Comparison of ENCODE assay signal across 16 mouse cellular contexts in genomic region chr1:71595365-71595764, GRCm38 (mm10).
"Had no signal": no experiment of that assay in that cellular context is flagged by ENCODE, and none has a peak within 500 bp of the region (broad histone marks: within the 10 kb centered on the region; RNA-seq: fewer than 3 reads in every experiment).

No protein-coding gene starts in this region.

- H3K27me3 ChIP-seq: lung, embryonic 15.5 days; megakaryocyte, embryonic 14.5 days; midbrain, embryonic 12.5 days; neural tube, embryonic 12.5 days; stomach, embryonic 15.5 days had no signal

- H3K9me3 ChIP-seq: lung, embryonic 15.5 days; midbrain, embryonic 12.5 days; neural tube, embryonic 12.5 days; stomach, embryonic 15.5 days had no signal

- H3K4me3 ChIP-seq: lung, embryonic 15.5 days; megakaryocyte, embryonic 14.5 days; midbrain, embryonic 12.5 days; neural tube, embryonic 12.5 days; stomach, embryonic 15.5 days had no signal

- H3K9ac ChIP-seq: liver, embryonic 14.5 days; lung, embryonic 15.5 days; midbrain, embryonic 12.5 days; neural tube, embryonic 12.5 days; stomach, embryonic 15.5 days had no signal

- H3K27ac ChIP-seq: liver, embryonic 14.5 days; lung, embryonic 15.5 days; macrophage; midbrain, embryonic 12.5 days; neural tube, embryonic 12.5 days; stomach, embryonic 15.5 days; stomach, postnatal 0 days had no signal

- DNase-seq: liver; midbrain, embryonic 14.5 days; right cerebral cortex, postnatal 14 days; thymus, adult 2 months; thymus, postnatal 25 days; thymus, postnatal 4 days had no signal

- ATAC-seq: midbrain, embryonic 16.5 days had no signal

- H3K4me1 ChIP-seq: lung, embryonic 15.5 days; megakaryocyte, embryonic 14.5 days; midbrain, embryonic 12.5 days; neural tube, embryonic 12.5 days; stomach, embryonic 15.5 days had no signal

- H3K4me2 ChIP-seq: liver, embryonic 11.5 days; lung, embryonic 15.5 days; midbrain, embryonic 12.5 days; neural tube, embryonic 12.5 days; stomach, embryonic 15.5 days had no signal
